Mouse (Mus musculus): ENCODE measurements at regions not wholly inside any gene's neighbourhood (a gene's known extent, or its start where the extent isn't known, plus 50 kb on each side); places are given as distances from the start of the nearest gene placed in this dataset.

GRCm38 (mm10) chr7:138639541-138639940, 206.3 kb upstream of the Ppp2r2d start:
- DNase-seq: no peak

- no peak for DNase-seq
These were observed 219.8 kb upstream of the Ppp2r2d start for GRCm38 (mm10) chr7:138626061-138626460.

- no peak for DNase-seq
These were observed 223.5 kb upstream of the Tcerg1l start for GRCm38 (mm10) chr7:138620896-138621655.

GRCm38 (mm10) chr7:138620080-138620684, 222.7 kb upstream of the Tcerg1l start:
- no peak for DNase-seq

- no peak for DNase-seq
These were observed 218.9 kb upstream of the Tcerg1l start for GRCm38 (mm10) chr7:138616468-138616867.

GRCm38 (mm10) chr7:138609605-138610004, 212.1 kb upstream of the Tcerg1l start:
- no peak for DNase-seq

GRCm38 (mm10) chr7:138609124-138609523, 211.6 kb upstream of the Tcerg1l start:
- no peak for DNase-seq

GRCm38 (mm10) chr7:138606363-138606964, 208.9 kb upstream of the Tcerg1l start:
- DNase-seq: no peak

- no peak for DNase-seq
These were observed 208.4 kb upstream of the Tcerg1l start for GRCm38 (mm10) chr7:138605923-138606322.

- no peak for DNase-seq
These were observed 204.2 kb upstream of the Tcerg1l start for GRCm38 (mm10) chr7:138601749-138602148.

GRCm38 (mm10) chr7:138593344-138593743, 195.8 kb upstream of the Tcerg1l start:
- DNase-seq: no peak

GRCm38 (mm10) chr7:138567352-138567751, 169.8 kb upstream of the Tcerg1l start:
- DNase-seq: peak; percentile 4

GRCm38 (mm10) chr7:138551629-138552028, 154.1 kb upstream of the Tcerg1l start:
- no peak for DNase-seq

GRCm38 (mm10) chr7:138547881-138548280, 150.4 kb upstream of the Tcerg1l start:
- no peak for DNase-seq

- DNase-seq: no peak
These were observed 140.7 kb upstream of the Tcerg1l start for GRCm38 (mm10) chr7:138538048-138538831.

- no peak for DNase-seq
These were observed 128.6 kb upstream of the Tcerg1l start for GRCm38 (mm10) chr7:138526143-138526542.

GRCm38 (mm10) chr7:138524936-138525335, 127.4 kb upstream of the Tcerg1l start:
- no peak for DNase-seq

GRCm38 (mm10) chr7:138514171-138514570, 116.6 kb upstream of the Tcerg1l start:
- DNase-seq: no peak

GRCm38 (mm10) chr7:138505205-138505604, 107.7 kb upstream of the Tcerg1l start:
- peak; percentile 11 for DNase-seq

- no peak for DNase-seq
These were observed 106.5 kb upstream of the Tcerg1l start for GRCm38 (mm10) chr7:138503986-138504385.

- DNase-seq: no peak
These were observed 105.5 kb upstream of the Tcerg1l start for GRCm38 (mm10) chr7:138503016-138503415.

GRCm38 (mm10) chr7:138501347-138502014, 104.0 kb upstream of the Tcerg1l start:
- no peak for DNase-seq

All from adrenal gland, adult 2 months (tissue).